Mouse (Mus musculus): ENCODE results near the gene Il18rap.

DNA sequence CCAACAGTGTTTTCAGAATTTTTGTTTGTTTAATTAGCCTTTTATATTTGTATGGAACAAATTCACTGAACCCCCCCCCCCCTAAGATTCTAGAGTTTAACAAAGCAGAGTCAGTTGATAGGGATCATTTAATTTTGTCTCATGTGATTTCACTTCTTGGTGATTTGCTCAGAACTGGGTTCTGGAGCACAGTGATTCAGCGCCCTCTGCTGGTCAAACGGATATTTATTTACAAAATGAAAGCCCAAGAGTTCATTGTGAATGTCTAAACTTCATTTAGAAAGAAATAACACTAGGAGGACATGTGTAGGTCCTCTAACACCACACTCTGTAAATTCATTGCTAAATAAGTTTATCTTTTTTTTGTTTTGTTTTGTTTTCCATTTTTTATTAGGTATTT, 29.5 kb downstream of the Il18rap start:
- peak; percentile 86 for TF ChIP-seq CTCF (IDR thresholded peaks at IDR 0.05; ENCODE audit: low read depth)
- no peak for TF ChIP-seq EP300 (optimal IDR thresholded peaks at IDR 0.05)

Measured in stomach, postnatal 0 days (tissue).